Mouse (Mus musculus) spleen, postnatal 36 days (tissue): ENCODE measurements at regions not wholly inside any gene's neighbourhood (a gene's known extent, or its start where the extent isn't known, plus 50 kb on each side); places are given as distances from the start of the nearest gene placed in this dataset.

Source experiments
- DNase-seq, 2 experiments: peaks; one replicate each; pipeline ENCODE4 v3.0.0; 2022; ENCODE audit warnings: low spot score in 2 of 2, mixed read lengths in 1 of 2

DNA sequence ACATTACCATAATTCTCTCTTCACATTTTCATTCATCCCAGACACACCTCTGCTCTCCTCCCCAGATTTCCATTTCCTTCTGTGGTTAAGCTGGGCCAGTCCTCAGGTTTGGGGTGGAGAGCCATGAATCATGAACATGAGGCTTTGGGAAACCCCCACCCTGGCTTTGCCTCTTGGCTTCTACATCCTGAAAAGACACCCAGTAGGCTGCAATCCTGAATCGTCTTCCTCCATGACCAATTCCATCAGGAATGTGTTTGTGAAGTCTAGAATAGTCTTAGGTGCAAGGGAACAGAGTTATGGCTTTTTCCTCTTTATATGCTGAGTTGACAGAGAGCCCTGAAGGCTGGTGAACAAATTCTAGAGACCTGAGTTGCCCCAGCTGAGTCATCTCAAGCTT lies 87.0 kb upstream of the Klf7 start:
- DNase-seq = no peak

DNA sequence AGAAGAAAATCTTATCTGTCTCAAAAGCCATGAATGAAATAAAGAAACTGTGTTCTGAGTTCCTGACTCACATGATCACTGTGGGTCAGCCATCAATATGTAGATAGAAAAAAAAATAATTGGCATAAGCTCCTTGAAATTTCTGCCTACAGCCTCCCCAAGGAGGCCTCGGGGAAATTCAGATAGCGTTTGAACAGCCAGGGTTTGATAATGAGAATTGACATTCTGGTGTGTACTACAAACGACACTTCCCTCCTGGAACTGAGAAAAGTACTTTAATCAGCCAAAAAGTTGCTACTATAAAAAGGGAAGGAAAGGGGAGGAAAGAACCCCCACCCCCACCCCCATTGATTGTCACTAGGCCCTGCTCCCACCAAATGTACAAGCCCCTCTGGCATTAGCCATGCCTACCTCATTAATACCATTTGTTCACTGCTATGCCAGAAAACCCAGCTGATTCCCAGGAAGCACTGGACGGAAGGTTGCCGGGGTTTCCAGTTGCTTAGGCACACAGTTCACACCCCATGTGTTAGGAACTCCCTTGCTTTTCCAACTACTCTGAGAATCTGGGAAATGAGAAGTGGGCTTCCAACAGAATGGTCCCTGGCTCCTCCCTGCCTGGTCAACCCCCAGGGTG lies 78.4 kb upstream of the Klf7 start:
- no peak for DNase-seq

DNA sequence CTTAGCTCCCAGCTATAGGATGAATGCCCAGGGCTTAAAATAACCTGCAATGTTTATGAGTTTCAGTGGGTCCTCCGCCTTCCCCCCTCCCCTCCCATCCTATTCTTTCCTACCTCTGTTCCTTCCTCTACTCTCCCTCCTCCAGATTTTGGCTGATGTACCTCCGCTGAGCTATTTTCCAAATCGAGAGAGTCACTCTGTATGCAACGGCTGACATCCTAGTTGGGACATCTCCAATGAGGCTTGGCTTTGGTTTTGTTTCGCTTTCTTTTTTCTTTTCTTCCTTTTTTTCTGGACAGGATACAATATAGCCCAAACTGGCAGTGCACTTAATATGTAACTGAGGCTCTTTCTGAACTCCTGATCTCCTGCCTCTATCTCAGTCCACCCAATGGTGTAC lies 76.7 kb upstream of the Klf7 start:
- no peak for DNase-seq

DNA sequence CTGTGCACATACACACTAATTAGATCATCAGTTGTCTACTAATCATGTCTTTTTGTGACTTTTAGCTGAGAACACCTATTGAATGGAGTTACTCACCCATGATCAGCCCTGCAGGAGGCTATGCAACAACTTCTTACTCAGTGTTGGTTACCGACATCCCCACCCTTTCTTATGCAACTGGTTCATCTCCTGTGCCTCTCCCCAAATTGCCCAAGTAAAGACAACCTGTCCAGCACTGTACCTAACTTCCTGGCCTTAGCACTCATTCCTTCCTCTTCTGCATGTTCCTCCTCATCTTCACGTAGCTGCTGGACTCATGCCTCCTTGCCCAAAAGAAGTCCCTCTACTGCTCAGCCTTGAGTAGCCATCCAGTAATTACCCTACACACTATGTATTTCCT lies 76.2 kb upstream of the Klf7 start:
- DNase-seq = no peak

DNA sequence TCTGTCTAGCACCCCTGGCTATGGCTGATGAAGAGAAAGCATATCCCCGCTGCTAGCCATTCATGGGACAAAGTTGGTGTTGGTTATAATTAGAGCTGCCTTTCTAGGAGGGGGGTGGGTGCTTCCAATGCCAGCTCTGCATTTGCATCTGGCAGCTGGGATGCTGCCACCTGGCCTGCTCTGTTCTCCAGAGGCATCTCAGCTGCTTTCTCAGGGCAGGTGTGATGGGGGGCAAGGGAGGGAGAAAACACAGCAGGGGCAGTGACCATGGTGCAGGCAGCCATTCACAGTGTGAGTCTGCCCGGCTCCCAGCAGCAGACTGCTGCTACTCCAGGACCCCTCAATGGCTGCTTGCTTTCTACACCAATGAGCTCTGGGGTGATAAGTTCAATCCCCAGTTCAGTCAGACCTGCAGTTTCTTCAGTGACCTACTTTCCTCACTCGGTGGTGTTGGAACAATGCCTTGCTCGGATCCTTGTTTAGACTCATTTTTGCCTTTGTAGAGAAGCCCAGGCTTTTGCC lies 73.9 kb upstream of the Klf7 start:
- no peak for DNase-seq

DNA sequence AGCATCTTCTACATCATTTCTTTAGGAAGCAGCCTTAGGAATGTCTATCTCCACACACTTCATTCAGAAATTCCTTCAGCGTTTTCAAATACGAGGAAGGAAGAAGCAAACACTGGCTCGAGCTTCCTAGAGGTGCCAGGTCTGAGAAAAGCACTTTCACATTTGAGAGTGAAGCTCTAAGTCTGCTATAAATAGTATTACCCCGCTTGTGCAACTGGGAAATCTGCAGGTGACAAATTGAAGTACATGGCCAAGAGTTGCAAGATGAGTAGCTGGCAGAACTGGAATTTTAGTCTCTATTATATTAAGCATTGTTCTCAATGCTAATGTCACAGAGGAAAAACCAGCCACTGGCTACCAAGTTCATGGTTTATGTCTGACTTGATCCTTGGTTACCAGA lies 73.2 kb upstream of the Klf7 start:
- no peak for DNase-seq

DNA sequence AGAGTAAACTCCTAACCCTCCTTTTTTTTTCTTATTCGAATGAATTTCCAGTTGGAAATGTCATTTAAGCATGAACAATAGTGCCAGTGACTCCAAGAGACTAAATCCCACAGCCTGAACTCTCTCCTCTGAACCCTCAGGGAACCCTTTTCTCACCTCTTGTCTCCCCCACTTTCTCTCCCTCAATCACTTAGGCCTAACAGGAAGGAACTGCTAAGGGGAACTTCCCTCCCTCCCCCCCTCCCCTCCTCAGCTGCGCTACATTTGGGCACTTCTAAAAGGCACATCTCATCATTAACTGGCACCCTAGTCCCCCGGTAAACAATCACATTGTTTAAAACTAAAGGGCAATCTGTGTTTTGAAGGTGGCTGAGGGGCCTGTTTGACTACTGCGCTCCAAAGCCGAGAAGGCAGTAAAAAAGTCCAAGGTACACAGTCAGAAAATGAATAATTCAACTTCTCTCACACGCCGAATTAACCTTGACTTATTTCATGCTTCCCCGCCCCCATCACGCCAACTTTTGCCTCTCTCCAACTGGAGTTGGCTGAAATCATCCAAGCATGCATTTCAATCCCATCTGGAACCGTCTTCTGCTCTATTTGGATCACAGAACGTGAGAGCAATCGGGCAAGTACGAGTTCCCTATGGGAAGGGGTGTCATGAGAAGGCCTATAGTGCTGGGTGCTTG lies 71.2 kb upstream of the Klf7 start:
- peak in 1 of 2 experiments; percentile 25 for DNase-seq

DNA sequence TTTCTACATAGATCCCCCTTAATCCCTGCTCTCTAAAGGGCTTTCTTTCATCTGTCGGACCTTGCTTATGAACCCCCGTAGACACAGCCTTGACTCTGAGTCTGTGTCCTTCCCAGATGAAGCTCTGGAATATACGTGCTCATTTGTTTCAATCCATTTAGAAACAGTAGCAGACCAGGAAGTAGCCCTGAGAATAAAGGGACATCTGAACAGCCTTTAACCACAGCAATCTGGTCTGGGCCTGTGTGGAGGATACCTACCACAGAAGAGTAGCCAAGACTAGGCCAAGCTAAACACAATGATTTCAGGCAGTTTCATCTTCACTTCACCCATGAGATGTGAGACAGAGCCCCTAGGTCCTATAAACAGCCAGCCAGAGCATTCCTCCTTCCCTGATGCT lies 70.7 kb upstream of the Klf7 start:
- DNase-seq = no peak

DNA sequence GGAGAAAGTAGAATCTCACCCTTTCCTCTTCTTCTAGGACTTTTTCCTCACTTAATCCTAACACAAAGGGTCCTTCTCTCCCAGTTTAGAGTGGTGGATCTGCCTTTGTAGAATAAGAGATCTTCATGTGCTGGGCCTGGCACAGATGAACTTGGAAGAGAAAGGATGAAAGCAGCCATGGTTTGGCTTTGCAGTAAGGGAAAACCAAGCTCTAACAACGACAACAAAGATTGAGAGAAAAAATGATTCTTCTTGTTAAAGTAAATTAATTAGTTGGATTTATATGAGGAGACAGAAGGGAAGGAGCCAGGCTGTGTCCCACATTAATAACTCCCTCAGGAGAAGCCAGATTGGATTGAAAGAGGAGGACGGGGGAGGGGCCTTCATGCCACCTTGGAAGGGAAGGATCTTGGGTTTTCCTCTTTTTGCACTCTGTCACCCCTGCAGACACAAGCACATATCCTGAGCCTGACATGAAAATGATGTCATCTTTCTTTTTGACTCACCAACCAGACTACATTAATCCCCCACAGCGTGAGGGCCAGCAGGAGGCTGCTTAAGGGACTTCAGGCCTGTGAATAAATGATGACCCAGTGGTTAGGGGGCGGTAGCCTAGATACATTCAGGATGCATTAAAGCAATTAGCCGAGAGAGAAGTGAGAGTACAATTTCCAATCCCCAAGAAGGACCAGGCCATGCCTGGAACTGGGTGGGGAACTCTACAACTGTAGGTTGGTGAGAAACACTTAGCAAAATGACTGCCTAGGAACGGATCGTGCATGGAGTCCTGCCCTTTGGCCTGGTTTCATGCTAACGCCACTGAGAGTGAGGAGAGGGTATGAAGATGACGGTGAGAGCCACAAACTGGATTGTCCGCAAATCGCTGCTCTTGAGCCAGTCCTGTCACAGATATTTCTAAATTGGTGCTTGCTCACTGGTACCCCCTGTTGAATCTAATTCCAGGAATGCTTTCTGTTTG lies 69.4 kb upstream of the Klf7 start:
- no peak for DNase-seq

DNA sequence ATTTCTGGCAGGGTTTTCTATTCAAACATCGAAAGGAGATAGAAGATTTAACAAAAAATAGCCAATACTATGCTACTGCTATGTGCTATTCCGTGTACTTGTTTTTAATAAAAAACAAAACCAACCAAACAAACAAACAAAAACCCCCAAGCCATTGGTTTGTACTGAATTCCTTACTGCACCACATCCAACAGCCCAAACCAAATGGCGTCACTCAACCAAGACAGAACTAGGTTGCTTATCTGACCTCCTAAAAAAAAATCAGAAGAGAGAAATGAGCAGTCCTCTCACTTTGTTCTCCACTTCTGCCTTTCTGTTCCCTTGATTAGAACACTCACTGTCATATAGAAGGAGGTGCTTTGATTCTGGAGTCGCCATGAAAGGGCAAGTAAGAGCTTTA lies 68.6 kb upstream of the Klf7 start:
- DNase-seq = no peak

DNA sequence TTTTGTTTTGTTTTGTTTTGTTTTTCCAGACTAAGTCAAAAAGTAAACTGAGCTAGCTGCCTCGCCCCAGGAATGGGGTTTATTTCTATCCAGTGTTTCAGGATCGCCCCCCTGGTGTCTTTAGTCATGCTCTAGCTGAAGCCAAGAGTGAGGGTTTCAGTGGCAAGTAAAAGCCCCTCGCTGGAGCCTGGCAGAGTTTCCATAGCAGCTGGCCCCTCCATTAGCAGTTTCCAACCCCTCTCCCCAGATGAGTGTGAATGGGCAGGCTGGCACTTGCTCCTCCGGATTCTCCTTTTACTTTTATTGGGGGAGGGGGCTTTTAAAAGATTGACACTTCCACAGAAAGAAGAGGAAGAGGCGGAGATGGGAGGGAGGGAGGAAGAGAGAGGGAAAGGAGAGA lies 68.0 kb upstream of the Klf7 start:
- DNase-seq = no peak

DNA sequence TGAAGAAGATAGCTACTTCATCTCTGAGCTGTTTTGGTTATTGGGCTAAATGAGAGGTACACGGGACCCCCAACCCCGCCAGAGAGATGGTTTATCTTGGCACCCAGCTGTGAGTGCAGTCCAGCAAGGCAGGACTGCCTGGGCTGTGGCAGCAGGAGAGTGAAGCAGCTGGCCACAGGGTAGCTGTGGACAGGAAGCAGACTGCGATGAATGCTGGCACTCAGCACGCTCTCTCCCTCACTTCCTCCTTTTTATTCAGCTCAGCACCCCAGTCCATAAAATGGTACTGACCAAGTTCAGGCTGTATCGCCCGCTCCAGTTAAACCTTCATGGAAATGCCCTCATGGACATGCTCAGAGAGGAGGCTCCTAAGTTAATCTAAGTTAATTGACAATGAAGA lies 67.4 kb upstream of the Klf7 start:
- DNase-seq = peak; percentile 10 to 16

DNA sequence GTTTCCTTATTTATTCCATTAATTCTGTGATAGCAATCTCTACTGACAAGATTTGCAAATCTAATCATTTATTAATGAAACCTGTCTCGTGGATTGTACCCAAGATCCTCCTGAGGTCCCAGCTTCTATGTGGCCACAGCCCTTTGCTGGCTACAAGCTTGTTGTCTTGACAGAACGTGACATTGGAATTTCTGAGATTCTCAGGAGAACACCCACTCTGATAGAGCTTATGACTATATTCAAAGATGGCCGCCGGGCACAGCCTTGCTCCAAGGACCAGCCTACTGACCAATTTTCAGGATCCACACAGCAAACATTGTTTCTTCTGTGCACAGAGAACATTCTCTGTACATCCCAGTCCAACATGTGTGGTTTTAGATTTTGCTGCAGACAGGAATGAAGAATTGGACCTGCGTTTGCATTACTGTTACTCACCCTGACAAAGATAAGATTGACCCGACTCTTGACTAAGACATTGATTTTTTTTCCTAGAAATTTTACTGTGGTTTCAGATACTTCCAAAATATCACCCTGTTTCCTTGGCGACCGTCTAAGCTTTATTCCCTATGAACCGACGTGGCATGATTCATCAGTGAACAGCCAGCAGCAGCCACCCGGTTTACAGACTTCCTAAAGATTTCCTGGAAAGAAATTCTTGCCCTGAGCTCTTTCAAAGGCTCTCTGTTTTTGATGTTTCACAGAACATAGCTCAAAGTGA lies 65.9 kb upstream of the Klf7 start:
- no peak for DNase-seq

DNA sequence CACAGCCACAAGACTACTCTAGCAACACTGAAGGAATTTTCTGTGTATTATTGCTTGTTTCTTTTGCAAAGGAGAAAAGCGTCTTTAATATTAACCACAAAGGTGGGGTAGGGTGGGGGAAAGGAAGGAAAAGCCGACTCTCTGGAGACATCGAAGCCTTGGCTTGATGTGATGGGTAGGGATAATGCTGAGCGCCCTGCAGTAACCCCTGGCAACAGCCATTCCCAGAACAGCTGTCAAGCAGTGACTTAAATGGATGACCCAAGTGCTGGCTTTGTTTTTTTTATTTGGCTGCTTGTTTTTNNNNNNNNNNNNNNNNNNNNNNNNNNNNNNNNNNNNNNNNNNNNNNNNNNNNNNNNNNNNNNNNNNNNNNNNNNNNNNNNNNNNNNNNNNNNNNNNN lies 51.6 kb upstream of the Klf7 start:
- no peak for DNase-seq

DNA sequence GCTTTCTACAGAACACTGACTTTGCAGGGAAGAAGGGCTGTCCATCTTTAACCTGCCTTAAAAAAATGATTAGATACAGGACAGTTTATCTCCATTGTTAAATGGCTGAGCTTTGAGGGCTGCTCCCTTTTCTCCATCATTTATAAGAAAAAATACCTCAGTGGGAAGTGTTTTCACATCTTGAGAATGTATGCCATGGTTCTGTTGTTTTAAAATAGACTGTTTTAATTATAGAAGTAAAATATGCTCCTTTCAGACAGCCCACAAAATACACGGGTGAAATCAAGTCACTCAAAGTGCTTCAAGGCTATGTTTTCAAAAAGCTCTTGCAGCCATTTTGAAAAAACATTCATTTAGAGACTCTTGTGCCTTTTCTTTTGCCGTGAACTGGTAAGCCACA lies 50.0 kb upstream of the Klf7 start:
- no peak for DNase-seq
